Mouse (Mus musculus): ENCODE results near the gene Gm20738. TPM values are rescaled to one million over a fixed set of nuclear protein-coding genes. Genes with fewer than 3 reads are reported as not detected.
"Not testable (repeated sequence)": the region's sequence is repeated elsewhere in the genome, so short reads cannot be mapped to it uniquely, and the experiment has no call there.

The Gm20738 gene
- not detected in 2 replicates for polyA plus RNA-seq (2012; rRNA removed)

DNA sequence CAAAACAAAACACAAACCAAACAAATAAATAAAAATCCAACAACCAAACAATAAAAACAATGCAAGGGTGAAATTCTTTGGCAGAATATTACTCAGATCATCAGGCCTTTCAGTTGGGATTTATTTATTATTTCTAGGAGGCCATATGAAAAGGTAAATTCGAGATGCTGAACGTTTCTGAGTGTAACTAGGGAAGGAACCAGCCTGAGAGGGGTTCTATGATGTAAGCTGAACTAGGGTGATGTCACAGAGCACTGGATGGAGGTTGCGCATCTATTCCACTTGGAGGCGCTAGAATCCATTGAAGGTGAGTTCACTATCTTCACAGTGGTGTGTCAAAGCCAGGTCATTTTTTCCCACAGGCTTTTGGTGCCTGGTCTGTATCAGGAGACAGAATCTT, at the start of gene Gm20738:
Gene Gm20738, plus strand, starts transcription at position 301 of the 400 bp plus-strand sequence.
- not testable (repeated sequence) for H3K27ac ChIP-seq (ENCODE audit: control insufficient read depth, insufficient read depth, low read length); H3K36me3 ChIP-seq (ENCODE audit: control insufficient read depth, insufficient read depth, low read length); H3K4me3 ChIP-seq (ENCODE audit: control insufficient read depth, insufficient read depth, low read length); H3K27me3 ChIP-seq (ENCODE audit: control insufficient read depth, insufficient read depth, low read length); DNase-seq; H3K4me1 ChIP-seq (replicated peaks; ENCODE audit: control insufficient read depth, insufficient read depth, low read length)
- WGBS: 74% methylated on average over 2 of the region's 4 CpGs
